In genomic region chr1:25588568-25589118, GRCm38 (mm10) we compare ENCODE assay signal across 22 mouse cellular contexts.
DNase-seq lines count a peak whose midpoint lies in the region; ATAC-seq and TF ChIP-seq lines count a peak whose summit lies in the region.
"Had no signal": no experiment of that assay in that cellular context is flagged by ENCODE, and none has a peak within 500 bp of the region (broad histone marks: within the 10 kb centered on the region; RNA-seq: fewer than 3 reads in every experiment).

No protein-coding gene starts in this region.

- no peaks in the 10 kb centered on the region for H3K4me1 ChIP-seq in embryonic facial prominence, embryonic 11.5 days (ENCODE audit: control insufficient read depth, insufficient read depth, low read length)
- no peaks in the 10 kb centered on the region for H3K4me1 ChIP-seq in embryonic facial prominence, embryonic 10.5 days
- no peaks in the 10 kb centered on the region for H3K4me1 ChIP-seq in hindbrain, embryonic 13.5 days (replicated peaks)
- H3K4me1 ChIP-seq in hindbrain, embryonic 12.5 days = no peaks in the 10 kb centered on the region
- no peaks in the 10 kb centered on the region for H3K4me1 ChIP-seq in neural tube, embryonic 14.5 days (ENCODE audit: control insufficient read depth, insufficient read depth, low read length)
- H3K4me1 ChIP-seq in neural tube, embryonic 15.5 days = no peaks in the 10 kb centered on the region
- no peaks in the 10 kb centered on the region for H3K4me1 ChIP-seq in forebrain, postnatal 0 days (ENCODE audit: insufficient read depth)
- H3K4me1 ChIP-seq: embryonic facial prominence, embryonic 15.5 days; heart, embryonic 13.5 days had no signal

- no peak for TF ChIP-seq CTCF in forebrain, postnatal 0 days (IDR thresholded peaks at IDR 0.05; ENCODE audit: low read depth)

- H3K4me2 ChIP-seq in embryonic facial prominence, embryonic 11.5 days (ENCODE audit: low read depth, low read length) = no peak overlapping the region
- no peak overlapping the region for H3K4me2 ChIP-seq in hindbrain, embryonic 13.5 days
- H3K4me2 ChIP-seq in hindbrain, embryonic 12.5 days (replicated peaks) = no peak overlapping the region
- H3K4me2 ChIP-seq in neural tube, embryonic 14.5 days (ENCODE audit: low read depth, low read length) = no peak overlapping the region
- H3K4me2 ChIP-seq in neural tube, embryonic 15.5 days = no peak overlapping the region
- H3K4me2 ChIP-seq in forebrain, postnatal 0 days (ENCODE audit: low read depth) = no peak overlapping the region
- H3K4me2 ChIP-seq: embryonic facial prominence, embryonic 15.5 days; heart, embryonic 13.5 days had no signal

- 41% methylated on average over 2 of the region's 2 CpGs for WGBS in embryonic facial prominence, embryonic 11.5 days
- WGBS in embryonic facial prominence, embryonic 10.5 days = 49% methylated on average over 2 of the region's 2 CpGs
- 52% methylated on average over 2 of the region's 2 CpGs for WGBS in hindbrain, embryonic 13.5 days
- WGBS in hindbrain, embryonic 12.5 days = 59% methylated on average over 2 of the region's 2 CpGs
- WGBS in neural tube, embryonic 14.5 days = 50% methylated on average over 2 of the region's 2 CpGs
- 41% methylated on average over 2 of the region's 2 CpGs for WGBS in neural tube, embryonic 15.5 days
- 32% methylated on average over 2 of the region's 2 CpGs for WGBS in forebrain, postnatal 0 days

- no peaks in the 10 kb centered on the region for H3K27me3 ChIP-seq in embryonic facial prominence, embryonic 11.5 days (ENCODE audit: control insufficient read depth, insufficient read depth, low read length)
- H3K27me3 ChIP-seq in embryonic facial prominence, embryonic 10.5 days (replicated peaks; ENCODE audit: low read depth, poor library complexity, severe bottlenecking) = no peaks in the 10 kb centered on the region
- H3K27me3 ChIP-seq in hindbrain, embryonic 13.5 days = no peaks in the 10 kb centered on the region
- no peaks in the 10 kb centered on the region for H3K27me3 ChIP-seq in hindbrain, embryonic 12.5 days
- H3K27me3 ChIP-seq in neural tube, embryonic 14.5 days (ENCODE audit: control insufficient read depth, insufficient read depth, low read length) = no peaks in the 10 kb centered on the region
- no peaks in the 10 kb centered on the region for H3K27me3 ChIP-seq in neural tube, embryonic 15.5 days (replicated peaks)
- no peaks in the 10 kb centered on the region for H3K27me3 ChIP-seq in forebrain, postnatal 0 days (ENCODE audit: insufficient read depth, low read length)
- H3K27me3 ChIP-seq: embryonic facial prominence, embryonic 15.5 days; heart, embryonic 13.5 days; Patski had no signal

- peak; percentile 3 for DNase-seq in embryonic facial prominence, embryonic 11.5 days (ENCODE audit: low spot score)
- DNase-seq in embryonic facial prominence, embryonic 10.5 days (ENCODE audit: low spot score) = no peak
- DNase-seq in forebrain, postnatal 0 days = peak; percentile 28
- DNase-seq in left cerebral cortex, adult 8-10 months (ENCODE audit: low spot score in 2 of 2) = no peak
- DNase-seq: adrenal gland, postnatal 14 days; cerebellum, adult 2 months; cerebellum, postnatal 10 days; embryo, embryonic 11 days; gastrocnemius, postnatal 36 days; heart, adult 11 months; heart, postnatal 36 days; kidney, adult 11 months had no signal

- no peak overlapping the region for H3K27ac ChIP-seq in embryonic facial prominence, embryonic 11.5 days (replicated peaks; ENCODE audit: low read depth, low read length)
- no peak overlapping the region for H3K27ac ChIP-seq in embryonic facial prominence, embryonic 10.5 days (replicated peaks)
- no peak overlapping the region for H3K27ac ChIP-seq in hindbrain, embryonic 13.5 days
- no peak overlapping the region for H3K27ac ChIP-seq in hindbrain, embryonic 12.5 days
- H3K27ac ChIP-seq in neural tube, embryonic 14.5 days (ENCODE audit: low read depth, low read length) = no peak overlapping the region
- no peak overlapping the region for H3K27ac ChIP-seq in neural tube, embryonic 15.5 days (replicated peaks)
- no peak overlapping the region for H3K27ac ChIP-seq in forebrain, postnatal 0 days (ENCODE audit: low read depth, low read length)
- H3K27ac ChIP-seq: embryonic facial prominence, embryonic 15.5 days; heart, embryonic 13.5 days; hindbrain, postnatal 0 days had no signal

- H3K9ac ChIP-seq in embryonic facial prominence, embryonic 11.5 days (replicated peaks; ENCODE audit: low read length) = no peak overlapping the region
- no peak overlapping the region for H3K9ac ChIP-seq in hindbrain, embryonic 13.5 days
- H3K9ac ChIP-seq in hindbrain, embryonic 12.5 days = no peak overlapping the region
- no peak overlapping the region for H3K9ac ChIP-seq in neural tube, embryonic 14.5 days (replicated peaks; ENCODE audit: low read depth, low read length)
- no peak overlapping the region for H3K9ac ChIP-seq in neural tube, embryonic 15.5 days (replicated peaks)
- H3K9ac ChIP-seq in forebrain, postnatal 0 days = no peak overlapping the region
- H3K9ac ChIP-seq: embryonic facial prominence, embryonic 15.5 days; heart, embryonic 13.5 days had no signal

- H3K36me3 ChIP-seq in embryonic facial prominence, embryonic 11.5 days (replicated peaks; ENCODE audit: control insufficient read depth, insufficient read depth, low read depth, low read length) = no peaks in the 10 kb centered on the region
- no peaks in the 10 kb centered on the region for H3K36me3 ChIP-seq in embryonic facial prominence, embryonic 10.5 days (replicated peaks)
- H3K36me3 ChIP-seq in hindbrain, embryonic 13.5 days = no peaks in the 10 kb centered on the region
- no peaks in the 10 kb centered on the region for H3K36me3 ChIP-seq in hindbrain, embryonic 12.5 days
- no peaks in the 10 kb centered on the region for H3K36me3 ChIP-seq in neural tube, embryonic 14.5 days (ENCODE audit: control insufficient read depth, insufficient read depth, low read length)
- no peaks in the 10 kb centered on the region for H3K36me3 ChIP-seq in neural tube, embryonic 15.5 days
- no peaks in the 10 kb centered on the region for H3K36me3 ChIP-seq in forebrain, postnatal 0 days (ENCODE audit: insufficient read depth)
- H3K36me3 ChIP-seq: embryonic facial prominence, embryonic 15.5 days; heart, embryonic 13.5 days had no signal

- no peaks in the 10 kb centered on the region for H3K9me3 ChIP-seq in embryonic facial prominence, embryonic 11.5 days (replicated peaks; ENCODE audit: control insufficient read depth, low read length)
- H3K9me3 ChIP-seq in embryonic facial prominence, embryonic 10.5 days = no peaks in the 10 kb centered on the region
- H3K9me3 ChIP-seq in hindbrain, embryonic 13.5 days = no peaks in the 10 kb centered on the region
- no peaks in the 10 kb centered on the region for H3K9me3 ChIP-seq in hindbrain, embryonic 12.5 days (replicated peaks)
- H3K9me3 ChIP-seq in neural tube, embryonic 14.5 days (ENCODE audit: control insufficient read depth, low read length) = no peaks in the 10 kb centered on the region
- H3K9me3 ChIP-seq in neural tube, embryonic 15.5 days (replicated peaks) = no peaks in the 10 kb centered on the region
- no peaks in the 10 kb centered on the region for H3K9me3 ChIP-seq in forebrain, postnatal 0 days (ENCODE audit: low read length)
- H3K9me3 ChIP-seq: embryonic facial prominence, embryonic 15.5 days; heart, embryonic 13.5 days had no signal

- no peak for ATAC-seq in embryonic facial prominence, embryonic 11.5 days (replicated peaks; ENCODE audit: insufficient number of reproducible peaks, low FRiP score, low TSS enrichment, low read depth)
- ATAC-seq in hindbrain, embryonic 13.5 days (ENCODE audit: low FRiP score) = 0 out of 2 replicates have a peak, but pooled peaks have one; percentile 24
- ATAC-seq in hindbrain, embryonic 12.5 days (ENCODE audit: low FRiP score) = no peak
- peak; percentile 41; the same call in 1 of the 2 replicates for ATAC-seq in neural tube, embryonic 14.5 days (ENCODE audit: low read depth)
- no peak for ATAC-seq in neural tube, embryonic 15.5 days (ENCODE audit: low FRiP score)
- ATAC-seq in forebrain, postnatal 0 days = peak; percentile 23; the same call in 1 of the 2 replicates
- ATAC-seq: activated CD4-positive, CD25-positive, alpha-beta regulatory T cell, adult 4 months; hindbrain, postnatal 0 days; Patski had no signal

- H3K4me3 ChIP-seq in embryonic facial prominence, embryonic 11.5 days (ENCODE audit: low read depth, low read length) = no peak overlapping the region
- no peak overlapping the region for H3K4me3 ChIP-seq in embryonic facial prominence, embryonic 10.5 days
- no peak overlapping the region for H3K4me3 ChIP-seq in hindbrain, embryonic 13.5 days
- H3K4me3 ChIP-seq in hindbrain, embryonic 12.5 days = no peak overlapping the region
- H3K4me3 ChIP-seq in neural tube, embryonic 14.5 days (ENCODE audit: low read depth, low read length) = no peak overlapping the region
- no peak overlapping the region for H3K4me3 ChIP-seq in neural tube, embryonic 15.5 days (replicated peaks)
- H3K4me3 ChIP-seq in forebrain, postnatal 0 days (ENCODE audit: low read depth, low read length) = no peak overlapping the region
- H3K4me3 ChIP-seq: embryonic facial prominence, embryonic 15.5 days; erythroblast, embryonic 14.5 days; heart, embryonic 13.5 days had no signal

Comparison
In these comparisons a context has a peak if more than half of its experiments do, and no peak if none do; other contexts are left out.
1. ATAC-seq: peak in hindbrain, embryonic 13.5 days (single experiment), neural tube, embryonic 14.5 days (single experiment) and forebrain, postnatal 0 days (single experiment); none in embryonic facial prominence, embryonic 11.5 days (single experiment), hindbrain, embryonic 12.5 days (single experiment) and neural tube, embryonic 15.5 days (single experiment).
2. DNase-seq: peak in embryonic facial prominence, embryonic 11.5 days (single experiment) and forebrain, postnatal 0 days (single experiment); none in embryonic facial prominence, embryonic 10.5 days (single experiment) and left cerebral cortex, adult 8-10 months (0 of 2).